Mouse (Mus musculus) lung, adult 2 months (tissue): ENCODE measurements around the gene Lcp1. TPM values are rescaled to one million over a fixed set of nuclear protein-coding genes. Genes with fewer than 3 reads are reported as not detected.
A peak's percentile ranks its signal among the peaks of the same experiment; 100 is the strongest.
"Not testable (repeated sequence)": the region's sequence is repeated elsewhere in the genome, so short reads cannot be mapped to it uniquely, and the experiment has no call there.

ENCODE experiments used
- DNase-seq: peaks from one replicate; pipeline ENCODE4 v3.0.0; 2022
- H3K4me1 ChIP-seq: fragments of 200-500 bp; 2 replicates; pipeline ENCODE4 v1.6.1; 2011; ENCODE audit warnings: low read length; ENCODE audit not compliant: control insufficient read depth, insufficient read depth
- H3K4me3 ChIP-seq: fragments of 200-500 bp; replicated peaks from 2 replicates; pipeline ENCODE3; 2011; ENCODE audit warnings: low read depth, mild to moderate bottlenecking, control low read depth, low read length; ENCODE audit errors: extremely low read depth
- CTCF ChIP-seq: fragments of 200-500 bp; IDR thresholded peaks from 2 replicates; pipeline ENCODE4 v1.5.1; 2011; ENCODE audit warnings: mild to moderate bottlenecking, low read length, control low read depth; ENCODE audit not compliant: insufficient read depth
- POLR2A ChIP-seq: fragments of 200-500 bp; IDR thresholded peaks from 2 replicates; pipeline ENCODE4 v1.6.1; 2011; ENCODE audit warnings: low read depth, mild to moderate bottlenecking, control low read depth, low read length, borderline replicate concordance; ENCODE audit errors: extremely low read depth
- WGBS: fragments of 180-500 bp; shearing (Covaris S2); methylation state at CpG from one replicate; pipeline ENCODE4 v1.1.7; 2018; 5-methylcytosine and 5-hydroxymethylcytosine counted together
- polyA plus RNA-seq: library from polyadenylated mRNA; depleted of rRNA; stranded (reverse); fragments of >200 nt; gene quantifications from 2 replicates; pipeline ENCODE4 v1.2.3, GENCODE M21; 2012; rRNA removed

The Lcp1 gene
- 26.6 and 54.4 TPM in 2 replicates for polyA plus RNA-seq

DNA sequence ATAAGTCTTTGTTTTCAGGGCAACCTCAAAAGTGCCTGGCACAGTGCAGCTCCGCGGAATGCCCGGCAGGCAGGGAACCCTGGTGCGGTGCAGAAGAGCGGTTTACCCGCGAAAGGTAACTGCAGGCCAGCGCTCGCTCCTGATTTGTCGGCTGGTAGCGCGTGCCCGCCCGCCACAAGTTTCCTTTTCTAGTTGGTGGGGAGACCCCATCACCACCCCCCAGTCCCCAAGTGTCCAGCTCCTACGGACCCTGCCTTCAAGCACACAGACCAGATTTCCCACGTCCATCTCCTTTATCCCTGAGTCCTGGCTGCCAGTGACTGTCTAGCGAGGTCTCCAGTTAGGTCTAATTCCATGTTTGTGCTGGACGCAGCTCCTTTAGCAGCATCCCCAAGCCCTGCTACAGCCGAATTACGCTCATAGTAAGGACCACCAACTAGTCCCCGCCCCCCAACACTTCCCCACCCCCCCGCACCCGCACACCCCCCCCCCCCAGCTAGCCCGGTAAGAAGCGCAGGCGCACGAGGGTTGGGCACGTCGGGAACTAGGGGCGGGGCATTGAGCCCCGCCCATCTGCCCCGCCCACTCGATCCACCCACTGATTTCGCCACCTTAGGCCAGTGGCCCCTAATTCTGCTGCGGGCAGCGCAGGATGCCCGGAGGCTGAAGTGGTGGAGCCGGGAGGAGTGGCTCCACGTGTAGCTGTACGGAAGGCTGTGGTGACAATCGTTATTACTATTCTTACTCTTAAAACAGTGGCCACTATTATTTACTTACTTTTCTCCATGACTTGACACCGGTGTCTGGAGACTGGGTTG lies at the start of gene Lcp1, which contains the start of gene Lrrc63:
Lcp1 (plus strand) TSS at position 601 of the 818 bp plus-strand sequence.
Lrrc63 (minus strand) TSS at position 381 of the 818 bp plus-strand sequence.
- Histone ChIP-seq H3K4me3 (peak within 1 kb of the TSS; percentile 84), H3K4me1 (peaks cover 16% of the 10 kb centered on the region)
- peak; percentile 78 for DNase-seq
- WGBS, result under 1% methylated on average over 42 of the region's 42 CpGs
- no peak for TF ChIP-seq CTCF
- TF ChIP-seq POLR2A, result peak; percentile 74; the same call in 1 of the 2 replicates

DNA sequence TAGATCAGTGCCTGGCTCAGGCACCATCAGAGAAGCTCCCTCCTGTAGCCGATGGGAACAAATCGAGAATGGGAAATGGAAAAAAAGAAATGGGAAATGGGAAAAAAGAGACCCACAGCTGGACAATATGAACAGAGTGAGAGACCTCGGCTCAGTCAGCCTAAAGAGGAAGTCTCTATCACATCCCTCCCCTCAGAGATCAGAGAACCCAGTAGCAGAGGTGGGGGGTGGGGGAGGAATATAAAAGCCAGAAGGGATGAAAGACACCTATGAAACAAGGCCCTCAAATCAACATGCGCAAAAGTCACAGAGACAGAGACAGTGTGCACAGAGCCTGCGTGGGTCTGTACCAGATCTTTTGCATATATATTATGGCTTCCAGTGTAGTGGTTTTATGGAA lies 27.9 kb upstream of the Lcp1 start:
- no peaks in the 10 kb centered on the region for H3K4me1 ChIP-seq
- DNase-seq, result no peak
- TF ChIP-seq POLR2A, result no peak
- no peak for TF ChIP-seq CTCF
- H3K4me3 ChIP-seq, result no peak overlapping the region
- 85% methylated on average over 5 of the region's 5 CpGs for WGBS

DNA sequence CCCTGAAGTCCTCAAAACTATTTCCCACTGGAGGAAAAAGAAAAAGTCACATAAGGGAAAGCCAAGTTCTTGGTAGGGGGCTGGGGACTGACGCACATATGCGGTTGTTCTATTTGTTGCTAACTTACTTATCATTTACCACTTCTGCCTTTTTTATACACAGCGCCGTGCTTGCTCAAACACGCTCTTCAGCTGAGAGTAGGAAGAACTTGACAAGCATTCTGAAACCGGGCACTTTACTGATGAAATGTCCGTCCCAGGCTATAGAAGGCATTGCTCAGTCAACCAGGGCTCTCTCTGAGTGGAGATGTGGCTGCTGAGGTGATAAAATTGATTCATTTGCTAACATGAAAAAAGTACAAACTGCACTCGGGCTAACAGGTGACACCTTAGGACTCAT lies 9.2 kb upstream of the Lcp1 start:
- WGBS, result 66% methylated on average over 8 of the region's 8 CpGs
- Histone ChIP-seq H3K4me3 (no peak overlapping the region), H3K4me1 (no peaks in the 10 kb centered on the region)
- TF ChIP-seq POLR2A, result no peak
- no peak for TF ChIP-seq CTCF
- DNase-seq, result no peak

DNA sequence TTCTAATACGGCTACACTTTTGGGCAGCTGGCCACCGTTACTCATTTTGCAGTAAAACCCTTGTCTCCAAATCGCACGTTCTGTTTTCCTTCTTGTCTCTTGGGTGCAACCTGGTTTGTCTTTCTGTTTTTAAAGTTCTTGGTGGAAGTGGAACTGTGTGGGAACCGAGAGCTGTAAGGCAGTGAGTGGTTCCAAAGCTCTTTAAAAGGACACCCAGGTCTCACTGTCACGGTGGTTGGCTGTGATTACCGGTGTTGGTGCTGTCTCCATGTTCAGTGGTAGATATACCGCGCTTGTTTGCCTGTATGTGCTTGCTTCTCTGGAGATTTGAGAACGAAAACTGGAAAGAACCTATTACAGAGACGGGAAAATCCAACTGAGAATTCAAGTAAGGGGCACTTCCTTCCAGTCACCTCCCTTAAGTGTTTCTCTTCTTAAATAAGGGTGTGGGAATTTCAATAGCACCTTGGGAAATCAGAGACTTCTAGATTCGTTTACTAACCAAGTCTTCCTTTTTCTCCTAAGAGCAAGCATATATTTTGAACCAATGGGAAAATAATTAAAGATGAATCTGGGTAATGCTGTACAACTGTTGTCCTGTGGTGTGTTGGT lies 529 bp downstream of the Lcp1 start:
- DNase-seq, result no peak

DNA sequence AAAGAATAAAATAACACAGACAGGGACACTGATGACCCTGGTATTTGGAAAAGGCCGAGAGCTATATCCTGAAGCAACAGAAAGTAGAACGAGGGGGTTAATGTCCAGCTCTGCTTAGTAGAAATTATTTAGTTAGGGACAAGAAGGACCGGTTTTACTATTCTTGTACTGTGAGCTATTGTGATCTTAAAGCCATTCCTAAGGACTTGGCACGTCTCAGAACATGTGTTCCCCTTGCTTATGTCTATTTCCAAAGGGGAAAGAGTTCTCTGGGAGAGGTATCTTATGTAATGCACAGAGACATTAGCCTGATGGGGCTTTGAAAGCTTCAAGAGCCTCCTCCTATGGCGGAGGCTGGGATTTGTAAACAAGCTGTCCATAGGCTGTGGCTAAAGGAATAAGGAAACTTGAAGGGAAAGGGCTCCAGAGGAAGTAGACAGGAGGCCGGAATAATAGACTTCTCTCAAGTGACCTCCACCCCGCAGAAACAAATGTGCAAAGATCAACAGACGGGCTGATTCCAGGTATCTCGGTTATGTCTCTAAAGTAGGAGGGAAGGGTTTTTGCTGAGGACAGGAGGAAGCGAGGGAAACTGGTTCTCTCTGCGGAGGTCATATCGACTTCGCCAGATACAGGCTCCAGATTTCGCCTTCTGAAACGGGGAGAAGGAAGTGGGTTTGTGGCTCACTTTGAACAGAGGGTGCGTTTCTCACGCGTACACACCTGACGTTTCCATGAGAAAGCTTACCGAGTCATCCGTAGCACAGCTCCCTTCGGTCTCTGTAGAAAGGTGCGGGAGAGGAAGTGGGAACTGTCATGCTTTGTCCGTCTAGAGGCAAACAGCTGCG lies 5.4 kb downstream of the Lcp1 start:
- TF ChIP-seq CTCF (no peak), POLR2A (peak; percentile 30; the same call in 1 of the 2 replicates)
- peak; percentile 56 for DNase-seq
- H3K4me3 ChIP-seq, result peak overlapping the region; percentile 80
- H3K4me1 ChIP-seq, result peaks cover 11% of the 10 kb centered on the region
- 20% methylated on average over 25 of the region's 25 CpGs for WGBS

More for the DNA sequence above, 529 bp downstream of the Lcp1 start:
- WGBS, result 4% methylated on average over 12 of the region's 12 CpGs
- TF ChIP-seq CTCF (no peak), POLR2A (no peak)
- peak overlapping the region; percentile 43 for H3K4me3 ChIP-seq
- peaks cover 16% of the 10 kb centered on the region for H3K4me1 ChIP-seq

DNA sequence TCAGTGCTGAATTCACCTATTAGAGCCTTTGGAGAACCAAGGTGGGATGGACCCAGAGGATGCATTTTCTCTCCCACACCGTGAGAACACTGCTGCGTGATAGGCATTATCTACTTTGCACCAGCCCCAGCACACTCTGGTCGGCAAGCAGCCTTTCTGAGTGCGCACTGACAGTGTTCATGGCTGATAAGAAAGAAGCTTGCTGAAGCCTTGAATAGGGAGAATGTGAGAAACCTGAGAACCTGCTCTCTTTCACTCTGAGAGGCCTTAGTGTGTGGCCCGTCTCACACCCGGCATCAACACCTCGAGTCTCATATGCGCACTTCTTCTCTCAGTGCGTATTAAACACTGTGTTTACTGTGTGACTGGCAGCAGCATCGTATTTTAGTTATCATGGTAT lies 7.6 kb downstream of the Lcp1 start:
- DNase-seq, result no peak
- 69% methylated on average over 10 of the region's 10 CpGs for WGBS
- H3K4me3 ChIP-seq, result no peak overlapping the region
- H3K4me1 ChIP-seq, result peaks cover 2% of the 10 kb centered on the region
- no peak for TF ChIP-seq CTCF

DNA sequence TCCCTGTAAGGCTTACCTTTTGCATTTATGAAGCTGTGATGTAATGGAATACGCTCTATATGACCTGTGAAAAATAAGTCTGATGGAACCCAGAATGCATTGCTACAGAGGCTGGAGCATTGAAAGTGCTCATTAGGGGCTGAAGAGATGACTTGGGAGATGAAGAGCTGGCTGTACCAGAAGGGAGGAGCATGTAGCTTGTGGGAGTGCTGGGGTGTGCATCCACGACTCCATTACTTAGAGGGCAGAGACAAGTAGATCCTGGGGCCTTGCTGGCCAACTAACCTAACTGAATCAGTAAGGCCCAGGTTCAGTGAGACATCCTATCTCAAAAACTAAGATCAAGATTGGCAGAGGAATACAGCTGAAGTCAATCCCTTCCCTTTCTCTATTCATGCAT lies 8.3 kb downstream of the Lcp1 start:
- TF ChIP-seq POLR2A (no peak), CTCF (no peak)
- 79% methylated on average over 2 of the region's 2 CpGs for WGBS

DNA sequence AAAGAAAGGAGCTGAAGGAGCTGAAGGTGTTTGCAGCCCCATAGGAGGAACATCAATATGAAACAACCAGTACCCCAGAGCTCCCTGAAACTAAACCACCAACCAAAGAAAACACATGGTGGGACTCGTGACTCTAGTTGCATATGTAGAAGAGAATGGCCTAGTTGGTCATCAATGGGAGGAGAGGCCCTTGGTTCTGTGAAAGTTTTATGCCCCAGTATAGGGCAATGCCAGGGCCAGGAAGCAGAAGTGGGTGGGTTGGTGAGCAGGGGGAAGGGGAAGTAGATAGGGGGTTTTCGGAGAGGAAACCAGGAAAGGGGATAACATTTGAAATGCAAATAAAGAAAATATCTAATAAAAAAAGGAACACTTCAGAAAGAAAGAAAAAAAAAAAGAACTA lies 16.8 kb downstream of the Lcp1 start:
- WGBS, result 47% methylated on average over 2 of the region's 2 CpGs
- H3K4me3 ChIP-seq, H3K4me1 ChIP-seq, DNase-seq: not testable (repeated sequence)

More for the DNA sequence above, 8.3 kb downstream of the Lcp1 start:
- H3K4me1 ChIP-seq, result peaks cover 2% of the 10 kb centered on the region
- H3K4me3 ChIP-seq, result no peak overlapping the region
- no peak for DNase-seq

DNA sequence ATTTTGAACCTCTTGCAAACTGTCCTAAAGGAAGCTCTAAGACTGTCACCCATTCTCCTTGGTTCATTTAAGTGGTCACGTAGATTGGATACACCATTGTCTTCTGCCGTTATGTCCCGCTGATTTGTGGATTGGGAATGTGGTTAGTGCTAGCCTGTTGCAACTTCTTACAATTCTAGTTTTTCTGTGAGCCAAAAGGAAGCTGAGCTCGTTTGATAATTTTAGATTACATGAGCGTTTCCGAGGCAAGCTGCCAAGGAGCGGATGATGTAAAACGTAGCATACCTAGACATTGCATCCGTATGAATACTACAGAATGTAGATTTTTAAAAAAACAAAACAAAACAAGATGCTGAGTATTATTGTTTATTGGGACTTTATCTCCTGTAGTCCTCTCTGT lies 17.3 kb downstream of the Lcp1 start:
- DNase-seq, result no peak
- 21% methylated on average over 9 of the region's 9 CpGs for WGBS

DNA sequence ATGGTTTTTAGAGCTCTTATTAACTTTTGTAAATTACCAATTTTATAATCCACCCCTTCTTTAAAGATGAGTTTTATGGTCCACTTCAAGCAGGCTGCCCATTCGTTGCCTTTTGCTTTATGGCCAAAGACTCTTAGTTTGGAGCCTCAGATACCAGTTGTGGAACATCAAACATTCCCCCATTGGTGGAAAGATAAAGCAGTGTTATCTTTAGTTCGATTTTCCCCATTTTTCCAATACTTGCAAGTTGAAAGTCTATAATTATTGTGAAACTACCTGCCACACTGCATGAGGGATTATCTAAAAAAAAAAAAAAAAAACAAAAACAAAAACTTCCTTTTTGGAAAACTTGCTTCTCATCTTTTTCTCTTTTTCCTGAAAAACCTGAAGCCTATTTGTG lies 19.8 kb downstream of the Lcp1 start:
- no peak for DNase-seq
- H3K4me3 ChIP-seq, result no peak overlapping the region
- TF ChIP-seq POLR2A (no peak), CTCF (no peak)
- 62% methylated on average over 2 of the region's 2 CpGs for WGBS
- peaks cover 5% of the 10 kb centered on the region for H3K4me1 ChIP-seq

More for the DNA sequence above, 17.3 kb downstream of the Lcp1 start:
- TF ChIP-seq POLR2A (no peak), CTCF (no peak)
- no peak overlapping the region for H3K4me3 ChIP-seq
- peaks cover 5% of the 10 kb centered on the region for H3K4me1 ChIP-seq
